Mouse (Mus musculus): Measurements from ENCODE around the gene Stk4. TPM values are rescaled to one million over a fixed set of nuclear protein-coding genes. Genes with fewer than 3 reads are reported as not detected.

The Stk4 gene
- 39.9 and 40.1 TPM in 2 replicates for polyA plus RNA-seq (2014; fragmentation: Nextera tagmentation; extraction: Ambion mirVana)

- Histone ChIP-seq H3K4me2 (ENCODE audit: low read depth, low read length, severe bottlenecking) (peak within 1 kb of the TSS; percentile 81), H3K4me3 (ENCODE audit: low read depth, low read length) (peak within 1 kb of the TSS; percentile 95), H3K9ac (ENCODE audit: low read length) (peak within 1 kb of the TSS; percentile 86), H3K27me3 (ENCODE audit: control insufficient read depth, insufficient read depth, low read length) (no peaks in the 10 kb centered on the region), H3K9me3 (ENCODE audit: control insufficient read depth, low read length) (no peaks in the 10 kb centered on the region), H3K36me3 (ENCODE audit: control insufficient read depth, insufficient read depth, low read length) (peaks cover under 1% of the 10 kb centered on the region; the same call in 1 of the 2 replicates), H3K27ac (ENCODE audit: low read depth, low read length) (peak within 1 kb of the TSS; percentile 60), H3K4me1 (replicated peaks; ENCODE audit: control insufficient read depth, insufficient read depth, low read length) (peaks cover 7% of the 10 kb centered on the region)
- peak; percentile 35 for ATAC-seq (replicated peaks; ENCODE audit: low FRiP score)
- DNase-seq (ENCODE audit: low spot score) = peak; percentile 71
- under 1% methylated on average over 45 of the region's 45 CpGs for WGBS
These were observed at the start of gene Stk4 for GRCm38 (mm10) chr2:164070142-164070764. TSS of gene Stk4 (plus strand) at chr2:164070322.

DNA sequence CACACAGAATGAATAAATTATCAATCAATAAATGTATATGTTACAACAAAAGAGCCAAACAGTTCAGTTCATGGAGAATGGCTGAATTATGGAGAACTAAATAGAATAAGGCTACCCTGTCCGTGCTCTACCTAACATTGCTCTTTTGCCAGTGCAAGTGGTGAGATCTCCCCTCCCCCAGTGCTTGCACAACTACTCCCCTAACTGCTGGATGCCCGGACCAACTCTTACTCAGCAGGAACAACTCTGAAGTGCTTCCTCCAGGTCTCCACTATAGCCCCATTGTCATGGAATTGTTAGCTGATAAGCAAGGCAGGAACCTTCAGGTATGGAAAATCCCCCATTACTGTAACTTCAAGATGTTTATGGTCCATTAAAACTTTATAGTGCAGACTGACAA is 48.0 kb upstream of the Stk4 start:
- H3K4me1 ChIP-seq (replicated peaks; ENCODE audit: control insufficient read depth, insufficient read depth, low read length) = no peaks in the 10 kb centered on the region

GRCm38 (mm10) chr2:164025150-164025549 is 45.0 kb upstream of the Stk4 start, which contains the start of gene Pabpc1l:
TSS of gene Pabpc1l (plus strand) at chr2:164025450.
- H3K27me3 ChIP-seq (ENCODE audit: control insufficient read depth, insufficient read depth, low read length) = no peaks in the 10 kb centered on the region
- no peak within 1 kb of the TSS for H3K4me2 ChIP-seq (ENCODE audit: low read depth, low read length, severe bottlenecking)
- no peak within 1 kb of the TSS for H3K4me3 ChIP-seq (ENCODE audit: low read depth, low read length)
- H3K9ac ChIP-seq (ENCODE audit: low read length) = no peak within 1 kb of the TSS
- no peaks in the 10 kb centered on the region for H3K36me3 ChIP-seq (ENCODE audit: control insufficient read depth, insufficient read depth, low read length)
- H3K27ac ChIP-seq (ENCODE audit: low read depth, low read length) = no peak within 1 kb of the TSS
- H3K9me3 ChIP-seq (ENCODE audit: control insufficient read depth, low read length) = no peaks in the 10 kb centered on the region
- ATAC-seq (replicated peaks; ENCODE audit: low FRiP score) (no peak), DNase-seq (ENCODE audit: low spot score) (no peak)
- H3K4me1 ChIP-seq (replicated peaks; ENCODE audit: control insufficient read depth, insufficient read depth, low read length) = no peaks in the 10 kb centered on the region
- WGBS = 82% methylated on average over 16 of the region's 16 CpGs

More for the DNA sequence above, 48.0 kb upstream of the Stk4 start:
- Histone ChIP-seq H3K9ac (ENCODE audit: low read length) (no peak overlapping the region), H3K27me3 (ENCODE audit: control insufficient read depth, insufficient read depth, low read length) (no peaks in the 10 kb centered on the region), H3K36me3 (ENCODE audit: control insufficient read depth, insufficient read depth, low read length) (no peaks in the 10 kb centered on the region; the same call in 1 of the 2 replicates), H3K27ac (ENCODE audit: low read depth, low read length) (no peak overlapping the region), H3K4me2 (ENCODE audit: low read depth, low read length, severe bottlenecking) (no peak overlapping the region), H3K4me3 (ENCODE audit: low read depth, low read length) (no peak overlapping the region), H3K9me3 (ENCODE audit: control insufficient read depth, low read length) (no peaks in the 10 kb centered on the region)
- WGBS = 61% methylated on average over 2 of the region's 2 CpGs
- ATAC-seq (replicated peaks; ENCODE audit: low FRiP score) = no peak
- no peak for DNase-seq (ENCODE audit: low spot score)

DNA sequence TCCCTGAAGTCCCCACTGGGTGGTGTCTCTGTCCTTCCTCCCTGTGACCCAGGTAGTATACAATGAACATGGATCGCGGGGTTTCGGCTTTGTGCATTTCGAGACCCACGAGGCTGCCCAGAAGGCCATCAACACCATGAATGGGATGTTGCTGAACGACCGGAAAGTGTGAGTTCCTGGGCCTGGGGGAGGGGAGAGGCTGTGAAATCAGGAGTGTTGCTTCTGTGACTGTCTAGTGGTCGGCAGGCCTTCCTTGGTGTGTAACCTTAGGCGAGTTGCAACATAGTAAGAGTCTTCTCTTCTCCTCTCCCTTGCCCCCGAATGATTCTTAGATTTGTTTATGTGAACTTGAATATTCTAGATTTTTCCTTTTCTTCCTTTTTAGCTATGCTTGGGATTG is 39.0 kb upstream of the Stk4 start:
- H3K27me3 ChIP-seq (ENCODE audit: control insufficient read depth, insufficient read depth, low read length) = no peaks in the 10 kb centered on the region
- DNase-seq (ENCODE audit: low spot score) (no peak), ATAC-seq (replicated peaks; ENCODE audit: low FRiP score) (no peak)
- no peaks in the 10 kb centered on the region; the same call in 1 of the 2 replicates for H3K9me3 ChIP-seq (ENCODE audit: control insufficient read depth, low read length)
- WGBS = 84% methylated on average over 10 of the region's 10 CpGs
- no peak overlapping the region for H3K4me3 ChIP-seq (ENCODE audit: low read depth, low read length)
- H3K4me1 ChIP-seq (replicated peaks; ENCODE audit: control insufficient read depth, insufficient read depth, low read length) = no peaks in the 10 kb centered on the region
- no peak overlapping the region for H3K9ac ChIP-seq (ENCODE audit: low read length)
- H3K27ac ChIP-seq (ENCODE audit: low read depth, low read length) = no peak overlapping the region
- no peak overlapping the region for H3K4me2 ChIP-seq (ENCODE audit: low read depth, low read length, severe bottlenecking)
- H3K36me3 ChIP-seq (ENCODE audit: control insufficient read depth, insufficient read depth, low read length) = no peaks in the 10 kb centered on the region

- Histone ChIP-seq H3K36me3 (ENCODE audit: control insufficient read depth, insufficient read depth, low read length) (no peaks in the 10 kb centered on the region), H3K4me2 (ENCODE audit: low read depth, low read length, severe bottlenecking) (no peak overlapping the region), H3K4me1 (replicated peaks; ENCODE audit: control insufficient read depth, insufficient read depth, low read length) (no peaks in the 10 kb centered on the region), H3K9me3 (ENCODE audit: control insufficient read depth, low read length) (no peaks in the 10 kb centered on the region; the same call in 1 of the 2 replicates), H3K9ac (ENCODE audit: low read length) (no peak overlapping the region), H3K27ac (ENCODE audit: low read depth, low read length) (no peak overlapping the region), H3K27me3 (ENCODE audit: control insufficient read depth, insufficient read depth, low read length) (no peaks in the 10 kb centered on the region), H3K4me3 (ENCODE audit: low read depth, low read length) (no peak overlapping the region)
- ATAC-seq (replicated peaks; ENCODE audit: low FRiP score) (no peak), DNase-seq (ENCODE audit: low spot score) (no peak)
- WGBS = 81% methylated on average over 3 of the region's 3 CpGs
These were observed 37.1 kb upstream of the Stk4 start for GRCm38 (mm10) chr2:164032973-164033372.

DNA sequence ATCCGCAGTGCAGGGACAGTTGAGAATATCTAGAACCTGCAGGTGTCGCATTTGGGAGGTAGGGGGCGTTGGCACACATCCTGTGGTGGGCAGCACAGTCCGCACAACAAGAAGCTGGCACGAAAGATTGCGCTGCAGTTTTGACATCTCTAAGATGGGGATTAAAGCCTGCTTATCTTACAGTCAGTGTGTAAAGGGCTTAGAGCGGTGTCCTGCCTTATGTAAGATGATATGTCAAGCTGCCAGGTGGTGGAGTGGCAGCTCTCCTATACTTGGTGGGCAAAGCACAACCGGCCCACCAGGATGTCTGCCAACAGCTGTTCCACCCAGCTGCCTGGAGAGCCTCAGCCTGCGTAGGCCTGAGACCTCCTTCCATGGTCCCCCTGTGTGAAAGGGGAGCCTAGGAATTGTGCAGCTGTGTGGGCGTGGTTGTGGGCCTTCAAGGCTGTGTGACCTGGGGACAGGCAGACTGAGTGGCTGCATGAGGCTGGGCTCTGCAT is 33.6 kb upstream of the Stk4 start:
- no peaks in the 10 kb centered on the region for H3K27me3 ChIP-seq (ENCODE audit: control insufficient read depth, insufficient read depth, low read length)
- no peak overlapping the region for H3K9ac ChIP-seq (ENCODE audit: low read length)
- no peak overlapping the region for H3K4me2 ChIP-seq (ENCODE audit: low read depth, low read length, severe bottlenecking)
- no peak overlapping the region for H3K4me3 ChIP-seq (ENCODE audit: low read depth, low read length)
- DNase-seq (ENCODE audit: low spot score) (no peak), ATAC-seq (replicated peaks; ENCODE audit: low FRiP score) (no peak)
- 60% methylated on average over 10 of the region's 10 CpGs for WGBS
- no peaks in the 10 kb centered on the region; the same call in 1 of the 2 replicates for H3K9me3 ChIP-seq (ENCODE audit: control insufficient read depth, low read length)
- no peaks in the 10 kb centered on the region for H3K36me3 ChIP-seq (ENCODE audit: control insufficient read depth, insufficient read depth, low read length)
- no peak overlapping the region for H3K27ac ChIP-seq (ENCODE audit: low read depth, low read length)
- no peaks in the 10 kb centered on the region for H3K4me1 ChIP-seq (replicated peaks; ENCODE audit: control insufficient read depth, insufficient read depth, low read length)

DNA sequence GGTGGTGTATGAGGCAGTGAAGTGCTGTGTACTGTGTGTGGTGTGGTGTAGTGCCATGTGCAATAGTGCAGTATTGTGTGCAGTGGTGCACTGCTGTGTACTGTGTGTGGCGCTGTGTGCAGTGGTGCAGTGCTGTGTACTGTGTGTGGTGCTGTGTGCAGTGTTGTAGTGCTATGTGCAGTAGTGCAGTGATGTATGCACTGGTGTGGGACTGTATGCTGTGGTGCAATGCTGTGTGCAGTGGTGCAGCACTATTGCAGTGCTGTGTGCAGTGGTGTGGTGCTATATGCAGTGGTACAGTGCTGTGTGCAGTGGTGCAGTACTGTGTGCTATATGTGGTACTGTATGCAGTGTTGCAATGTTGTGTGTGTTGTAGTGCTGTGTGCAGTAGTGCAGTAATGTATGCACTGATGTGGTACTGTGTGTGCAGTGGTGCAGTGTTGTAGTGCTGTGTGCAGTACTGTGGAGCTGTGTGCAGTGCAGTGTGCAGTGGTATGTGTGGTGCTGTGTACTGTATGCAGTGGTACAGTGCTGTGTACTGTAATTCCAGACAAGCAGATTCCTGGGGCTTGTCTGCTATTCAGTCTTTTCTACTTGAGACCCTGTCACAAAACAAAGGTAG is 31.6 kb upstream of the Stk4 start:
- Histone ChIP-seq H3K4me2 (ENCODE audit: low read depth, low read length, severe bottlenecking) (no peak overlapping the region), H3K27me3 (ENCODE audit: control insufficient read depth, insufficient read depth, low read length) (no peaks in the 10 kb centered on the region), H3K27ac (ENCODE audit: low read depth, low read length) (no peak overlapping the region), H3K36me3 (ENCODE audit: control insufficient read depth, insufficient read depth, low read length) (no peaks in the 10 kb centered on the region), H3K9me3 (ENCODE audit: control insufficient read depth, low read length) (no peaks in the 10 kb centered on the region), H3K9ac (ENCODE audit: low read length) (no peak overlapping the region), H3K4me1 (replicated peaks; ENCODE audit: control insufficient read depth, insufficient read depth, low read length) (no peaks in the 10 kb centered on the region), H3K4me3 (ENCODE audit: low read depth, low read length) (no peak overlapping the region)
- ATAC-seq (replicated peaks; ENCODE audit: low FRiP score) (no peak), DNase-seq (ENCODE audit: low spot score) (no peak)
- 95% methylated on average over 1 of the region's 1 CpGs for WGBS

- WGBS = 87% methylated on average over 6 of the region's 6 CpGs
- H3K4me2 ChIP-seq (ENCODE audit: low read depth, low read length, severe bottlenecking) = no peak overlapping the region
These were observed 29.2 kb upstream of the Stk4 start for GRCm38 (mm10) chr2:164040949-164041348.

More at GRCm38 (mm10) chr2:164040949-164041348, 29.2 kb upstream of the Stk4 start:
- H3K27ac ChIP-seq (ENCODE audit: low read depth, low read length) = no peak overlapping the region
- no peaks in the 10 kb centered on the region for H3K4me1 ChIP-seq (replicated peaks; ENCODE audit: control insufficient read depth, insufficient read depth, low read length)
- ATAC-seq (replicated peaks; ENCODE audit: low FRiP score) = no peak
- no peak overlapping the region for H3K4me3 ChIP-seq (ENCODE audit: low read depth, low read length)
- H3K9me3 ChIP-seq (ENCODE audit: control insufficient read depth, low read length) = no peaks in the 10 kb centered on the region
- H3K36me3 ChIP-seq (ENCODE audit: control insufficient read depth, insufficient read depth, low read length) = no peaks in the 10 kb centered on the region
- no peak for DNase-seq (ENCODE audit: low spot score)
- H3K27me3 ChIP-seq (ENCODE audit: control insufficient read depth, insufficient read depth, low read length) = no peaks in the 10 kb centered on the region
- H3K9ac ChIP-seq (ENCODE audit: low read length) = no peak overlapping the region
